Mouse (Mus musculus): ENCODE results near the gene Man1c1.

DNA sequence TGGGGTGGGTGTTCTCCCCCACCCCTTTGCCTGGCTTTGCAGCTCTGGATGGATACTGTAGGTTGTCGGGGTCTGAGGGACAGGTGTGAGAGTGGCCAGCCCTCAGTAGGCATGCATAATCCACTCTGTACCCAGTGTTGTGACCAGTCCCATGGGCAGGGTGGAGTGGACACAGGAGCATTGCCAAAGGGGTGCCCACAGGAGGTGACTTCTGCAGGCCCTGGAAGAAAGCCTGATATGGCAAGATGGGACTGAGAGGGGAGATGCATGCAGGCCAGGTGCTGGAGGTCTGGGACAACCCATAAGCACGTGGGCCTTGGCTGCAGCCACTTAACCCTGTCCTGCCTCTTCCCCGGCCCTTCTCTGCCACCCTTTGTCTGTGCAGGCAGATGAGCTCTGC is 16.3 kb upstream of the Man1c1 start:
- no peak for TF ChIP-seq CTCF (IDR thresholded peaks at IDR 0.05; ENCODE audit: low read depth, low read length)
- no peak for TF ChIP-seq GATA1 (IDR thresholded peaks at IDR 0.05; ENCODE audit: borderline replicate concordance, low read length)
- no peak for TF ChIP-seq TAL1 (conservative IDR thresholded peaks at IDR 0.05; ENCODE audit: low read depth, low read length)
- TF ChIP-seq POLR2AphosphoS5 (IDR thresholded peaks at IDR 0.05; ENCODE audit: insufficient replicate concordance, low read depth, low read length), result no peak
- TF ChIP-seq GATA2 (IDR thresholded peaks at IDR 0.05; ENCODE audit: borderline replicate concordance, low read depth, low read length), result no peak

Data from G1E (cell line).